Comparison of ENCODE assay signal across 10 mouse cellular contexts in the genomic region with DNA sequence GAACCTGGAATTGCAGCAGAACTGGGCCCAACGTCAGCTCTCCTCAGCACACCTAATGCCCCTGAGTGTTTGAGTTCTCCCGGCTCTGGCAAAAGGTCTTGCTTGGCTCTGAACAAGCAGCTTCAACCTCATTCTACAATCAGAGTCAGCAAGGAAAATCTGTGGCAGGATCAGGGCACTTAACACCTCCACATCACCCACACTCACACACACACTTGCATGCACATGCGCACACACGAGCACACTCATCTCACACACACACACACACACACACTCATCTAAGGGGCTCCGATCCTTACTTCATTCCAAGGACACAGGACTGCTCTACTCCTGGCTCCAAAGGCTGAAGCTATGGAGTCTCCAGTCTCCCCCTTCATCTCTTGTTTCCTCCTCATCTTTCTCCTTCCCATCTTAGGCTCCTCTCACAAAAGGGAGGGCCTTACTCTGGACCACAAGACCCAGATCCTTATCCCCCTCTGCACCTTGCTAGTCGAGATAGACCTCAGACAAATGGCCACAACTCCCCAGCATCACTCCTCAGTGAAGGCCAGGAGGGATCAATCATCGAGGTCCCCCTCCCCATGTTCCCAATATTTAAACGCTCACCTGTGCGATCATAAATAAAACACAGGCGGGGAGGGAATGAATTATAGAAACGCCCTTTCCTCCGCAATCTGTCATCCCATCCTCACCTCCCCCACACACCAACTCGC. TPM values are rescaled to one million over a fixed set of nuclear protein-coding genes. Genes with fewer than 3 reads are reported as not detected.
DNase-seq lines count a peak whose midpoint lies in the region; ATAC-seq and TF ChIP-seq lines count a peak whose summit lies in the region.
"Had no signal": no experiment of that assay in that cellular context is flagged by ENCODE, and none has a peak within 500 bp of the region (broad histone marks: within the 10 kb centered on the region; RNA-seq: fewer than 3 reads in every experiment).

No protein-coding gene starts in this region.

- peak overlapping the region; percentile 45; the same call in 1 of the 2 replicates for H3K27ac ChIP-seq in hindbrain, postnatal 0 days
- peak overlapping the region; percentile 49 for H3K27ac ChIP-seq in neural tube, embryonic 13.5 days (replicated peaks)
- H3K27ac ChIP-seq: kidney, postnatal 0 days had no signal

- H3K36me3 ChIP-seq in erythroblast, embryonic 14.5 days (ENCODE audit: control insufficient read depth): peaks cover 29% of the 10 kb centered on the region
- no peaks in the 10 kb centered on the region for H3K36me3 ChIP-seq in hindbrain, postnatal 0 days (ENCODE audit: insufficient read depth, low read length)
- H3K36me3 ChIP-seq in neural tube, embryonic 13.5 days: no peaks in the 10 kb centered on the region; the same call in 1 of the 2 replicates

- WGBS in lung, adult 2 months: 51% methylated on average over 13 of the region's 13 CpGs
- WGBS in hindbrain, postnatal 0 days: 66% methylated on average over 13 of the region's 13 CpGs
- WGBS in neural tube, embryonic 13.5 days: 68% methylated on average over 13 of the region's 13 CpGs

- H3K9me3 ChIP-seq in erythroblast, embryonic 14.5 days (ENCODE audit: control insufficient read depth, low read length): no peaks in the 10 kb centered on the region
- H3K9me3 ChIP-seq in hindbrain, postnatal 0 days (ENCODE audit: low read length): no peaks in the 10 kb centered on the region
- no peaks in the 10 kb centered on the region for H3K9me3 ChIP-seq in neural tube, embryonic 13.5 days

- no peak overlapping the region; the same call in 1 of the 2 replicates for H3K9ac ChIP-seq in hindbrain, postnatal 0 days (replicated peaks; ENCODE audit: low read length)
- peak overlapping the region; percentile 92 for H3K9ac ChIP-seq in neural tube, embryonic 13.5 days

- TF ChIP-seq CTCF in lung, adult 2 months (IDR thresholded peaks at IDR 0.05; ENCODE audit: insufficient read depth, low read length): no peak
- no peak for TF ChIP-seq CTCF in hindbrain, postnatal 0 days (IDR thresholded peaks at IDR 0.05; ENCODE audit: low read depth)

- ATAC-seq in erythroblast, adult 5-6 weeks (replicated peaks; ENCODE audit: low FRiP score, poor library complexity, severe bottlenecking): no peak
- ATAC-seq in hindbrain, postnatal 0 days: no peak
- ATAC-seq in neural tube, embryonic 13.5 days (ENCODE audit: low read depth): no peak

- peak overlapping the region; percentile 73 for H3K4me2 ChIP-seq in hindbrain, postnatal 0 days (ENCODE audit: low read depth, low read length)
- peak overlapping the region; percentile 78 for H3K4me2 ChIP-seq in neural tube, embryonic 13.5 days

- H3K4me3 ChIP-seq in erythroblast, embryonic 14.5 days (replicated peaks): peak overlapping the region; percentile 89
- peak overlapping the region; percentile 30 for H3K4me3 ChIP-seq in lung, adult 2 months (replicated peaks; ENCODE audit: extremely low read depth, low read depth, low read length)
- peak overlapping the region; percentile 13; the same call in 1 of the 2 replicates for H3K4me3 ChIP-seq in hindbrain, postnatal 0 days (ENCODE audit: low read length)
- H3K4me3 ChIP-seq in neural tube, embryonic 13.5 days: peak overlapping the region; percentile 74

- no peak for TF ChIP-seq POLR2A in lung, adult 2 months (IDR thresholded peaks at IDR 0.05; ENCODE audit: borderline replicate concordance, extremely low read depth, low read depth, low read length)

- H3K4me1 ChIP-seq in erythroblast, embryonic 14.5 days (ENCODE audit: control insufficient read depth): peaks cover 63% of the 10 kb centered on the region
- peaks cover 6% of the 10 kb centered on the region for H3K4me1 ChIP-seq in lung, adult 2 months (ENCODE audit: control insufficient read depth, insufficient read depth, low read length)
- peaks cover 21% of the 10 kb centered on the region for H3K4me1 ChIP-seq in hindbrain, postnatal 0 days (ENCODE audit: insufficient read depth, low read length)
- H3K4me1 ChIP-seq in neural tube, embryonic 13.5 days (replicated peaks): peaks cover 35% of the 10 kb centered on the region

- no peaks in the 10 kb centered on the region for H3K27me3 ChIP-seq in erythroblast, embryonic 14.5 days (ENCODE audit: control insufficient read depth)
- H3K27me3 ChIP-seq in hindbrain, postnatal 0 days (ENCODE audit: insufficient read depth, low read length): no peaks in the 10 kb centered on the region
- H3K27me3 ChIP-seq in neural tube, embryonic 13.5 days: no peaks in the 10 kb centered on the region

- no peak for DNase-seq in lung, adult 2 months
- DNase-seq in lung, postnatal 36 days: no peak
- no peak for DNase-seq in hindbrain, postnatal 0 days (ENCODE audit: low spot score)
- no peak for DNase-seq in adrenal gland, postnatal 4 days (ENCODE audit: low spot score in 2 of 2)
- DNase-seq in adrenal gland, adult (ENCODE audit: inconsistent age in 2 of 2, low spot score in 1 of 2): no peak
- DNase-seq: B cell, adult 2 months had no signal

RNA-seq across cellular contexts. Expression of gene Sorbs1, which starts 3.0 kb away (rescaled TPM):
- 2.4 TPM in 2 replicates for polyA plus RNA-seq in erythroblast, embryonic 14.5 days (2012)
- total RNA-seq in erythroblast, adult 5-6 weeks (2015; ENCODE audit: low replicate concordance): 28.8 and 41.5 TPM in 2 replicates
- 45.9 and 46.2 TPM in 2 replicates for total RNA-seq in erythroblast, adult 5-6 weeks (2017; ENCODE audit: low replicate concordance)
- polyA plus RNA-seq in lung, adult 2 months (2012; rRNA removed): 26.4 and 43.4 TPM in 2 replicates
- total RNA-seq in hindbrain, postnatal 0 days (2014; rRNA removed): 52.4 and 64.2 TPM in 2 replicates
- 70.4 and 79.2 TPM in 2 replicates for polyA plus RNA-seq in hindbrain, postnatal 0 days (2015; fragmentation: Nextera tagmentation; extraction: Ambion mirVana)
- 105 and 117 TPM in 2 replicates for polyA plus RNA-seq in neural tube, embryonic 13.5 days (2015; fragmentation: Nextera tagmentation; extraction: Ambion mirVana)
- 10 to 100 TPM; 59.6 to 69.4 TPM for total RNA-seq in adrenal gland, postnatal 4 days (2021)

Comparison
In these comparisons a context has a peak if more than half of its experiments do, and no peak if none do; other contexts are left out.
1. H3K4me3 ChIP-seq: peak in every context shown above with its lines; median percentile 89 in erythroblast, embryonic 14.5 days; 74 in neural tube, embryonic 13.5 days; 30 in lung, adult 2 months; 13 in hindbrain, postnatal 0 days.